Mouse (Mus musculus) mouse trophoblast stem cell (cell line): ENCODE data around the gene Ank.

Source experiments
- in situ Hi-C, 2 experiments: fragments of 300-500 bp; cut with MseI, MboI; formaldehyde crosslinking; loops; 2 replicates in 1 of 2; 3 replicates in 1 of 2; pipeline ENCODE4 v1.15.1; 2025

Gene Ank

GRCm38 (mm10) chr15:27597516-27597915 lies 131.0 kb downstream of the Ank start:
- in situ Hi-C loops: no loop called here

- in situ Hi-C loops: no loop called here
Measured at GRCm38 (mm10) chr15:27598786-27599385, 132.4 kb downstream of the Ank start.

- in situ Hi-C loops: no loop called here
Measured at GRCm38 (mm10) chr15:27600524-27600923, 134.0 kb downstream of the Ank start.

GRCm38 (mm10) chr15:27604558-27604957 lies 138.1 kb downstream of the Ank start:
- in situ Hi-C loops: no loop called here

- in situ Hi-C loops: no loop called here
Measured at GRCm38 (mm10) chr15:27605252-27605651, 138.8 kb downstream of the Ank start.

- in situ Hi-C loops: no loop called here
Measured at GRCm38 (mm10) chr15:27609554-27609953, 143.1 kb downstream of the Ank start.

GRCm38 (mm10) chr15:27612533-27613221 lies 146.2 kb downstream of the Ank start:
- in situ Hi-C loops: loop anchor here in 1 of 2 experiments (10.0 kb wide), 1 partner anchor 288 kb away; no protein-coding TSS in a partner anchor

- in situ Hi-C loops: loop anchor here in 1 of 2 experiments (10.0 kb wide), 1 partner anchor 288 kb away; no protein-coding TSS in a partner anchor
Measured at GRCm38 (mm10) chr15:27613255-27613654, 146.8 kb downstream of the Ank start.

- in situ Hi-C loops: loop anchor here in 1 of 2 experiments (10.0 kb wide), 1 partner anchor 291 kb away; no protein-coding TSS in a partner anchor
Measured at GRCm38 (mm10) chr15:27616159-27616558, 149.7 kb downstream of the Ank start.

- in situ Hi-C loops: loop anchor here in 1 of 2 experiments (10.0 kb wide), 1 partner anchor 292 kb away; no protein-coding TSS in a partner anchor
Measured at GRCm38 (mm10) chr15:27617227-27617626, 150.8 kb downstream of the Ank start.

GRCm38 (mm10) chr15:27618778-27619533 lies 152.5 kb downstream of the Ank start:
- in situ Hi-C loops: loop anchor here in 1 of 2 experiments (10.0 kb wide), 1 partner anchor 294 kb away; no protein-coding TSS in a partner anchor

- in situ Hi-C loops: loop anchor here in 1 of 2 experiments (10.0 kb wide), 1 partner anchor 295 kb away; no protein-coding TSS in a partner anchor
Measured at GRCm38 (mm10) chr15:27619683-27620082, 153.2 kb downstream of the Ank start.

- in situ Hi-C loops: no loop called here
Measured at GRCm38 (mm10) chr15:27620475-27621185, 154.2 kb downstream of the Ank start.

- in situ Hi-C loops: no loop called here
Measured at GRCm38 (mm10) chr15:27623286-27623685, 156.8 kb downstream of the Ank start.

GRCm38 (mm10) chr15:27625014-27625889 lies 158.8 kb downstream of the Ank start:
- in situ Hi-C loops: no loop called here

- in situ Hi-C loops: no loop called here
Measured at GRCm38 (mm10) chr15:27625890-27626255, 159.4 kb downstream of the Ank start.

GRCm38 (mm10) chr15:27626314-27626713 lies 159.8 kb downstream of the Ank start:
- in situ Hi-C loops: no loop called here

GRCm38 (mm10) chr15:27627794-27628193 lies 161.3 kb downstream of the Ank start:
- in situ Hi-C loops: no loop called here

- in situ Hi-C loops: no loop called here
Measured at GRCm38 (mm10) chr15:27629046-27629445, 162.6 kb downstream of the Ank start.

GRCm38 (mm10) chr15:27629800-27630600 lies 163.5 kb downstream of the Ank start:
- in situ Hi-C loops: no loop called here
